Mouse (Mus musculus) kidney, postnatal 14 days (tissue): ENCODE measurements around the gene Chd2.

ENCODE experiments used
- DNase-seq: peaks from one replicate; pipeline ENCODE4 v3.0.0; 2022; ENCODE audit warnings: mixed read lengths

Chd2 gene

GRCm38 (mm10) chr7:73561492-73562055 is 19.9 kb upstream of the Chd2 start:
- no peak for DNase-seq

- no peak for DNase-seq
Measured at GRCm38 (mm10) chr7:73560811-73561210, 19.2 kb upstream of the Chd2 start.

- no peak for DNase-seq
Measured at GRCm38 (mm10) chr7:73559853-73560190, 18.2 kb upstream of the Chd2 start.

- peak; percentile 57 for DNase-seq
Measured at GRCm38 (mm10) chr7:73559170-73559852, 17.7 kb upstream of the Chd2 start.

GRCm38 (mm10) chr7:73558293-73559169 is 16.9 kb upstream of the Chd2 start:
- DNase-seq: peak; percentile 100

- peak; percentile 61 for DNase-seq
Measured at GRCm38 (mm10) chr7:73557671-73558265, 16.1 kb upstream of the Chd2 start.

- no peak for DNase-seq
Measured at GRCm38 (mm10) chr7:73556688-73557667, 15.3 kb upstream of the Chd2 start.

- DNase-seq: no peak
Measured at GRCm38 (mm10) chr7:73555918-73556580, 14.4 kb upstream of the Chd2 start.

GRCm38 (mm10) chr7:73554849-73555248 is 13.2 kb upstream of the Chd2 start:
- no peak for DNase-seq

- DNase-seq: no peak
Measured at GRCm38 (mm10) chr7:73553160-73553559, 11.5 kb upstream of the Chd2 start.

- DNase-seq: no peak
Measured at GRCm38 (mm10) chr7:73552054-73552750, 10.6 kb upstream of the Chd2 start.

GRCm38 (mm10) chr7:73551370-73551769 is 9.7 kb upstream of the Chd2 start:
- no peak for DNase-seq

GRCm38 (mm10) chr7:73548051-73548450 is 6.4 kb upstream of the Chd2 start:
- no peak for DNase-seq

- DNase-seq: no peak
Measured at GRCm38 (mm10) chr7:73546561-73547510, 5.2 kb upstream of the Chd2 start.

- DNase-seq: no peak
Measured at GRCm38 (mm10) chr7:73545004-73545403, 3.4 kb upstream of the Chd2 start.

- no peak for DNase-seq
Measured at GRCm38 (mm10) chr7:73542131-73542853, 662 bp upstream of the Chd2 start.

- no peak for DNase-seq
Measured at GRCm38 (mm10) chr7:73541079-73541390, 595 bp downstream of the Chd2 start.

- no peak for DNase-seq
Measured at GRCm38 (mm10) chr7:73540202-73541078, 1.2 kb downstream of the Chd2 start.
